Mouse (Mus musculus) cerebellum, postnatal 10 days (tissue): ENCODE measurements around the gene Ptpn4.

ENCODE experiments used
- DNase-seq, 2 experiments: peaks; one replicate each; pipeline ENCODE4 v3.0.0; 2021; ENCODE audit warnings: mixed read lengths in 2 of 2

The Ptpn4 gene

GRCm38 (mm10) chr1:119804586-119804985 is 32.8 kb downstream of the Ptpn4 start:
- no peak for DNase-seq

- no peak for DNase-seq
Observed at GRCm38 (mm10) chr1:119795174-119795573, 42.2 kb downstream of the Ptpn4 start.

- DNase-seq: peak; percentile 45 to 52
Observed at GRCm38 (mm10) chr1:119794342-119794741, 43.1 kb downstream of the Ptpn4 start.

- DNase-seq: no peak
Observed at GRCm38 (mm10) chr1:119790616-119791015, 46.8 kb downstream of the Ptpn4 start.

GRCm38 (mm10) chr1:119775915-119776314 is 61.5 kb downstream of the Ptpn4 start:
- DNase-seq: no peak

- DNase-seq: no peak
Observed at GRCm38 (mm10) chr1:119735692-119736091, 101.7 kb downstream of the Ptpn4 start.

GRCm38 (mm10) chr1:119734801-119735200 is 102.6 kb downstream of the Ptpn4 start:
- DNase-seq: no peak

GRCm38 (mm10) chr1:119731166-119731565 is 106.2 kb downstream of the Ptpn4 start:
- no peak for DNase-seq

GRCm38 (mm10) chr1:119713017-119713416 is 124.4 kb downstream of the Ptpn4 start:
- no peak for DNase-seq

GRCm38 (mm10) chr1:119706471-119707217 is 130.8 kb downstream of the Ptpn4 start:
- no peak for DNase-seq

GRCm38 (mm10) chr1:119696860-119697259 is 140.6 kb downstream of the Ptpn4 start:
- no peak for DNase-seq

GRCm38 (mm10) chr1:119685773-119686558 is 151.4 kb downstream of the Ptpn4 start:
- DNase-seq: no peak

- no peak for DNase-seq
Observed at GRCm38 (mm10) chr1:119681663-119682213, 155.7 kb downstream of the Ptpn4 start.

GRCm38 (mm10) chr1:119674984-119675383 is 162.4 kb downstream of the Ptpn4 start:
- peak; percentile 44 to 55 for DNase-seq

GRCm38 (mm10) chr1:119666904-119667303 is 170.5 kb downstream of the Ptpn4 start:
- DNase-seq: no peak

GRCm38 (mm10) chr1:119654307-119654706 is 183.1 kb downstream of the Ptpn4 start:
- DNase-seq: peak in 1 of 2 experiments; percentile 15

GRCm38 (mm10) chr1:119650386-119650785 is 187.0 kb downstream of the Ptpn4 start:
- peak; percentile 51 to 52 for DNase-seq

GRCm38 (mm10) chr1:119649627-119650026 is 187.8 kb downstream of the Ptpn4 start:
- no peak for DNase-seq

GRCm38 (mm10) chr1:119648205-119649111 is 189.0 kb downstream of the Ptpn4 start, which contains the start of gene Epb41l5:
Gene Epb41l5 (minus strand): TSS chr1:119649000.
- peak; percentile 91 to 94 for DNase-seq

GRCm38 (mm10) chr1:119646356-119646755 is 191.1 kb downstream of the Ptpn4 start:
- no peak for DNase-seq

- peak; percentile 45 to 54 for DNase-seq
Observed at GRCm38 (mm10) chr1:119642367-119642766, 195.0 kb downstream of the Ptpn4 start.

GRCm38 (mm10) chr1:119641090-119641812 is 196.2 kb downstream of the Ptpn4 start:
- DNase-seq: no peak
